Mouse (Mus musculus): ENCODE data around the gene Dusp6.

Dusp6 gene

GRCm38 (mm10) chr10:99246797-99247508, 16.1 kb upstream of the Dusp6 start:
- DNase-seq, result no peak

GRCm38 (mm10) chr10:99250874-99251281, 12.2 kb upstream of the Dusp6 start:
- no peak for DNase-seq

GRCm38 (mm10) chr10:99253412-99253811, 9.6 kb upstream of the Dusp6 start:
- no peak for DNase-seq

- peak; percentile 64 for DNase-seq
Measured at GRCm38 (mm10) chr10:99255830-99256570, 7.0 kb upstream of the Dusp6 start.

- DNase-seq, result no peak
Measured at GRCm38 (mm10) chr10:99257531-99257930, 5.5 kb upstream of the Dusp6 start.

GRCm38 (mm10) chr10:99259840-99260239, 3.2 kb upstream of the Dusp6 start:
- DNase-seq, result no peak

- no peak for DNase-seq
Measured at GRCm38 (mm10) chr10:99261151-99261635, 1.8 kb upstream of the Dusp6 start.

- peak; percentile 92 for DNase-seq
Measured at GRCm38 (mm10) chr10:99261636-99262318, 1.3 kb upstream of the Dusp6 start.

- no peak for DNase-seq
Measured at GRCm38 (mm10) chr10:99262319-99262866, 638 bp upstream of the Dusp6 start.

GRCm38 (mm10) chr10:99263419-99264221, 589 bp downstream of the Dusp6 start:
- DNase-seq, result peak; percentile 61

- peak; percentile 60 for DNase-seq
Measured at GRCm38 (mm10) chr10:99264301-99265010, 1.4 kb downstream of the Dusp6 start.

GRCm38 (mm10) chr10:99265011-99265694, 2.1 kb downstream of the Dusp6 start:
- DNase-seq, result peak; percentile 63

- peak; percentile 34 for DNase-seq
Measured at GRCm38 (mm10) chr10:99266025-99266424, 3.0 kb downstream of the Dusp6 start.

- DNase-seq, result no peak
Measured at GRCm38 (mm10) chr10:99267621-99268020, 4.6 kb downstream of the Dusp6 start.

- DNase-seq, result peak; percentile 83
Measured at GRCm38 (mm10) chr10:99268421-99269300, 5.6 kb downstream of the Dusp6 start.

GRCm38 (mm10) chr10:99269301-99269701, 6.3 kb downstream of the Dusp6 start:
- peak; percentile 26 for DNase-seq

- no peak for DNase-seq
Measured at GRCm38 (mm10) chr10:99269704-99270103, 6.7 kb downstream of the Dusp6 start.

GRCm38 (mm10) chr10:99270406-99270805, 7.4 kb downstream of the Dusp6 start:
- DNase-seq, result peak; percentile 83

GRCm38 (mm10) chr10:99271016-99271415, 8.0 kb downstream of the Dusp6 start:
- peak; percentile 37 for DNase-seq

GRCm38 (mm10) chr10:99273006-99273405, 10.0 kb downstream of the Dusp6 start:
- no peak for DNase-seq
